Mouse (Mus musculus) gastrocnemius, postnatal 10 days (tissue): ENCODE data around the gene Enox1. TPM values are rescaled to one million over a fixed set of nuclear protein-coding genes. Genes with fewer than 3 reads are reported as not detected.

Experiments used
- DNase-seq: peaks from one replicate; pipeline ENCODE4 v3.0.0; 2021; ENCODE audit warnings: mixed read lengths
- total RNA-seq, 2 experiments: library from RNA; stranded (reverse); gene quantifications; 2 replicates each; pipeline ENCODE4 v1.2.3; 2021

Enox1 gene
- total RNA-seq, 2 experiments from 2014 or later: 3.5 to 4.3 TPM

DNA sequence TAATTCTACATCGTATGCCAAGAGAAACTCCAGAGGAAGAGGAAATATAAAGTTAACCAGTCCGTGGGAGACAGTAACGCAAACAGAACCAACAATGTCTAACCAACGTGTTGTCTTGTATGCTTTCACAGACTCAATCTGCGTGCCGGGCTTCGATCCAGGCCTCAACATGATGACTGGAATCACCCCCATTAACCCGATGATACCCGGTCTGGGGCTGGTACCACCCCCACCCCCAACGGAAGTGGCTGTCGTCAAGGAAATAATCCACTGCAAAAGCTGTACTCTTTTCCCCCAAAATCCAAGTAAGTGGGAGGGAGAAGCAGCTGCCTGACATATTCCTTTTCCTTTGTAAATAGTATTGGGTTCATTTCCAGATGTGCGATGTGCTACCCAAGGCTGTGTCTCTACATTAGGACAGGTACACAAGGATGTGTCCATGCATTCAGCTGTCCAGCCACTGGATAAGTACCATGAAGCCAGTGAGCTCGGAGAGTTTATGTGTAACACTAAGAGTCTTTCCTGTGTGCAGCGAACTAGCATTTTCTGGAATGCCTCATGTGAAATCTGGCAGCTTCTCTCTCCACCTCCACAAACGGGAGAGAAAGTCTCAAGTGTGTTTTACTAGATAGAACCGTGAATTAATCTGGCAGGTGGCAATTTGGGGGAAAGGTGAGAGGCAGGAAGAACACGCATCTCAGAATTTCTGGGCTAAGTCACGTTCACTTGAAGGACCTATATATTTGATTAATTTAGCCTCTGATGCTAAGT, 421.1 kb downstream of the Enox1 start:
- DNase-seq: no peak

DNA sequence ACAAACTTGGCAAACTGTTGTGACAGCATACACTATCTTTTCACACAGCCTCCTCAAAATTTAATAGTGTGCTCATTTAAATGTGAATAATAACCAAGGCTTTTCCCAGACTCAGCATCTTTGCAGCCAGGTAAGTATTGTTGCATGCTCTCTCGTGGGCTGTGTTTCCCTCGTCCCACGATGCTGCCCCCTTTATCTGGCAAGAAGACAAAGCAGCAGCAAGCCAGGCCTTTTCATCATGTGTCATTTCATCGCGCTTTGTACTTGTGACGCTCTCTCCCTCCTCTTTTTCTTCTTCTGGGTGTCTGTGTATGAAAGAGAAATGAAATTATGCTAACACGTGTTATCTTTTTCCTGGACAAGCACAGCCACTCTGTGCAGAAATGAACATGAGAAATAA, 421.8 kb downstream of the Enox1 start:
- no peak for DNase-seq

DNA sequence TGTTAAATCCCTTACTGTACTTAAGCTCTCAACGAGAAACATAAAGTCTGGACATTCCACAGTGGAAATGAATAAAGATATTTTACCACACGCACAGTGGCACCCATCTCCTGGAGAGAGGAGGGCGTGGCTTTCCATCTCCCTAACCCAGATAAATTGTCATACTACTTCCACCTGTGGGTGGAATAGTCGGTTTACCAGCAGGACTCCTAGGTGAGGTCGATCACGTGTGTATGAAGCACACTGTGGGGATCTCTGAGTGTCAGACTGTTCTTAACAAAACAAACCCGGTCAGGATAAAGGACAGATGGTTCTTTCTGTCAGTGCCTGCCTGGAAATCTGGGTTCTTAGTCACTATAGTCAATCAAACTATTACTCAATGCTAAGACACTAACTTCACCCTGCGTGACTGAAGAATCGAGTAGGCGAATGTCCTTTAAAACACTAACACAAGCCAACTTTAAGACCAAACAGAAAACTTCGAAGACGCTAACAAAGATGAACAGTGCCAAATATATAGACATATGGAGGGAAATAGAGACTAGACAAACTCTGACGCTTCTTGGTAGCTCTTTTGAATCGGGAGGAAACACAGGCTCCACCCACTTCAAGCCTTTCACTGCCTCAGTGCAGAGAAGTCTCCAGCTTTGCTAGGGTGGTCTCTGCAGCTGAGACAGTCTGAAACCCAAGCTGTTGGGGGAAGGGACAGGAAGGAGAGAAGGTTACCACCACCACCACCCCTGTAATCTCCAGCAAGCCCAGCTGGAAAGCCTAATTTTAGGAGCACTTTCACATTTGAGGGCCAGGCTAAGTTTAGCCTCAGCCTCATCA, 423.8 kb downstream of the Enox1 start:
- DNase-seq: no peak

DNA sequence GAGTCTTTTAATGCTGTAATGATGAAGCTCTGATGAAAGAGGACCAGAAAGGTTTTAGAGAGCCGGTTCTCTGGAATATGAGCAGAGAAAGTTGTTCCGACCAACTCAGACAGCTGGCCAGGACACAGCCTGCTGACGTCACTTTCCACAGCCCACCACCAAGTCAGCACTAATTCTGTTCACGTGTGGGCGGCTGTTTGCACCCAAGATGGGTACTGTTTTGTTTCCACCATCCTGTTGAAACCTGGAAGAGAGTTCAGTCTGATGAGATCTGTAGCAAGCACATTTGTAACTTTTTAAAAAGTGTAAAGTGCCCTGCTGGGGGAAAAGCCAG, 424.3 kb downstream of the Enox1 start:
- no peak for DNase-seq

DNA sequence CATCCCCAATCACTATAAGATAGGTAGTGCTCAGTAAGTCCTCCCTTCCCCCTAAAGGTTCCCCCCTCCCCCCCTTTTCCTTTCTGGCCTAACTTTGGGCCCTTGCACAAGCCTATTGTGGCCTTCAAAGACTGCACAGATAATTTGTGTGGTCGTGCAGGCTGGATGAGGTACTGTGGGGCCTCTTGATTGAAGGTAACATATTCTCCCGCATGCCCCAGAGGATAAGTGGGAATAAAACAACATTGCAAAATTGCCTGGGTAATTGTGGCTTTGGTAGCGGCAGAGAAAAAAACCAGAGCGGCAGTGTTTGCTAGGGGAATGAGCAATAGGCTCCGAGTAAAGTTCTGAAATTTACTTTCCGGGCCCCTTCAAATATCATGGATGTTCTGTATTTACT, 425.1 kb downstream of the Enox1 start:
- no peak for DNase-seq

DNA sequence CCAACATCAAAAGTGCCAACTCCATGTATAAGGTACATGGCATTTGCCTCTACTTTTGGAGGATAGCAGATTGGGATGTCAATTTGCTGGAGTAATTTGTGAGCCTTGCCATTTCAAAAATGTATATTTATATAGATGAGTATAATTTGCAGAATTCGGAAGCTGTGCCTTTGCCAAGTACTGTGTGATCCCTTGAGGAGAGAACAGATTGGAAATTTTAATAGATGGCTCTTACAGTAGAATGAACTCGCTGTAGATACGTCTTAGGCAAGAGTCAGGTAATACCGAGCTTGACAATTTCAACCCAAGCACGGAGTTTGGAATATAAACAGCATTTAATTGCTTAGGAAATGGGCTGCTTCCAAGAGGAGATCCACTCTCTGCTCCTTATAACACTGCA, 427.9 kb downstream of the Enox1 start:
- DNase-seq: no peak

DNA sequence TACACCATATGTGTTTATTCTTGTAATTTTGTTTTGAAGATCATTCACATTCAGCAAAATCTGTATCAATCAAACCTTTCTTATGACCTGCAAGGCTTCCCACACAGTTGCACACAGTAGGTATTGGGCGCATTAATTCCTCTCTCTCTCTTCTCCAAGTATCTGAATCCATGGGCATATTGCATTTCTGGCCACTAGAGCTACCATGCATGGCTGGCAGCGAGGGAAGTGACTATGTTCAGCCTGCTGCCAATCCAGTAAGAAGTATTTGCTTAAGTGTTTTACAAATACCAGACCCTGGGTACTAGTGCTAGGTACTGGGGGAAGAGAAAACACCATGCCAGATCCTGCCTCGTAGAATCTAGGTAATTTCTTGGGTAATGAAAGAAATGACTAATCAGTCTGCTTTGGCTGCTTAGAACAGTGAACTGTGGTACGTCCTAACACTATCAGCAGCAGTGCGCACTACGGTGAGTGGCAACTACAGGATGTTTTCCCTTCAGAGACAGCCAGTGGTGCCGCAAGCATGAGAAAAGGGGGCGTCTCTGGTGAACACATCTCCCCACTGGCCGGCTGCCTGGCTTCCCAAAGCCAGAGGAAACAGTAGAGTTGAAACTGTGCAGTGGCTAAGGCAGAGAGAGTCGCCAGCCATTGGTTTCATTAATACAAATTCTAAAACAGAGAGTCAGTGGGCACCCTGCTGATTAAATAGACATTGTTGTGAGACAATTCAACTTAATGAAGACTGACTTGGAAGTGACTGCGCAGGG, 428.7 kb downstream of the Enox1 start:
- DNase-seq: no peak

DNA sequence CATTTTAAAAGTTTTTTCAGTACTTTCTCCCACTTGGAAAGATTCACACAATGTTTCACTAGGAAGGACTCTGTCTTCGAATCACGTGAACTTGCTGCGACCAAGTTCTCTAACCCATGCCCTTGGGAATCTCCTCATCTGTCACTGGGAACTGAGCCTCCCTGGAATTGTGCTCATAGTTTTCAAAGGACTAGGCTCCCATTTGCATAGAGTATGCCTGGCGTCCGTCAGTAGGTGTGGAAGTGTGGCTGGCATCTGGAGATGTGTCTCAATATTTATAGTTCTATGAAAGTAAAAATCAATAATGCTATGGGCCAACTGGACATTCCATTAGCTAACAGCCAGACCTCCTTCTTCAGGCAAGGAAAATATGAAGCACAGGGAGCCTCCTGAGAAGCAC, 429.5 kb downstream of the Enox1 start:
- no peak for DNase-seq

DNA sequence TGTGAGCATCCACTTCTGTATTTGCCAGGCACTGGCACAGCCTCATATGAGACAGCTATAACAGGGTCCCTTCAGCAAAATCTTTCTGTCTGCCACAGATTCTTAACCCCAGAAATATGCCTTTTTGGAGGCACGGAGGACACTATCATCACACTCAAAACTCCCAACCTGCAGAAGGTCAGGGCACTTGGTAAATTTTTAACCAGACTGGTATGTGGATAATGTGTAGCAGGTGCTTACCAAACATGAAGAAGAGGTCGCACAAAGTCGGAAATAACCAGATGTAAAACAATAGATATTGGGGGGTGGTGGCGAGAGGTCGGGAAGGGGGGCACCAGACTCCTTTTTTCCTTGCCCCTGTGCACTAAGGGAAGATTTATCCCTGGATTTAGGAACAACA, 430.6 kb downstream of the Enox1 start:
- no peak for DNase-seq

DNA sequence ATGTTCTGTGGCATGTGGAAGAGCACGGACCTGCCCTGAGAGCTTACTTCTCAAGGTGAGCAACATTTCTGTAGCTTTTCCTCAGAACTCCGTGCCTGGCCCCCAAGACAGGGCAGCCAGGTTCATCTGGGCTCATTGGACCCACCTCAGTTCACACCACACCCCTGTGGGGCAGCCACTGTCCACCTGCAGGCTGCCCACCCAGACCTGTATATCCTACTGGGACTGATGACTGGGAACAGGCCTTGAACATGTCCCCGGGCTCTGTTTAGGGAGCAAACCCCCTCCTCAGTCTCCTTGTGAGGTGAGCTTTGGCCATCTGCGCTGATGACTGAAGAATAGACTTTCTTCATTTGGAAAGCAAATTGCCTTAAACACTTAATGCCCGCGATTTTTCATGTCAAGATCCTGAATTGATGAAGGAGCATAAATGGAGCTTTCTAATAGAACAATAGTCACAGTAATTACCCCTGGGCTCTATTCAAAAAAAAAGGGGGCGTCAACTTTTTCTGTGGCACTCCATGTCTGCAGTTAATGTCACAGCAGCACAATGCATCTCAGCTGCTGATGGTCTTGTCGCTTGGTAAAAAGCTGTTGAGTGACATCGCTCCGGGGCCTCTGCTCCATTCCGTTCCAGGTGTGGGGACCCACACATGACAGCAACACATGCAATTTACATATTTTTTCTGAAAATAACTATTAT, 436.7 kb downstream of the Enox1 start:
- no peak for DNase-seq

DNA sequence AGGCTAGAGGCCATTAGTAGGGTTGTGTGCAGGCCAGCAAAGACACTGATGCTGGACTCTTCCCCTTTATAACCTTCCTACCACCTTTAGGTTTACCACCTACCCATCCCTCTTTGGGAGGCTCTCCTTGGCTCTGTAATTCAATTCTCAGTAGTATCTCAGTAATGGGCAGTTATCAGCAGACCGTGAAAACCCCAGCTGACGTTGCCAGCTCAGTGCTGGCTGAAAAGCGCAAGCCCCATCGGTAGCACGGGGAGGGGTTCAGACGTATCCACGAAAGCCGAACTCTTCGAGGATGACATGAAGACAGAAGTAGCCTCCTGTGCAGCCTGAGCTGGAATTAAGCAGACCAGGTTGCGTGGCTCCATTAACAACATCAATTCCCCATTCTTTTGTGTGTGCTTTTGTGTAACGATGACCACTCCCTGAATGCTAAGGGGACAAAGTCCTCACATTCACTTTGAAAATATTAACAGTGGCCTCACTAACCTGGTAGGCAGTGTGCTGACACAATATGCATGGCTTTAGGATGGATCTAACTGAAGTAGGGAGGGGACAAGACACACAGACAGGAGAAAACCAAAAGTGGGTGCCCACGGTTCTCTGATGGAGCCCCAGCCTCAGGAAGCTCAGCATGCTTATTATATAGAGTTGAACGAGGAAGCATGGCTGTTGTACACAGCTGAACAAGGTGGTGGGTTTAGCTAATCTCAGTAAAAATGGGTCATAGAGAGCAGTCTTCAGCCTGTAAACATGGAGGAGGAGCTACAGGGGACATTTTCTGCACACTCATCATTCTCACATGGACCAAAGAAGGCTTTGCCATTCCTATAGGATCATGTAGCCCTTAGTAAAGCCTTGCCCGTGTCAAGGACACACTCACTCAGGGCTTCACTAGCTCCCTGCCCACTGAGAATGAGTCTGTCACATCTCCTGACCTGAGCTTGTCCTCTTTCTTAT, 439.9 kb downstream of the Enox1 start:
- DNase-seq: no peak

DNA sequence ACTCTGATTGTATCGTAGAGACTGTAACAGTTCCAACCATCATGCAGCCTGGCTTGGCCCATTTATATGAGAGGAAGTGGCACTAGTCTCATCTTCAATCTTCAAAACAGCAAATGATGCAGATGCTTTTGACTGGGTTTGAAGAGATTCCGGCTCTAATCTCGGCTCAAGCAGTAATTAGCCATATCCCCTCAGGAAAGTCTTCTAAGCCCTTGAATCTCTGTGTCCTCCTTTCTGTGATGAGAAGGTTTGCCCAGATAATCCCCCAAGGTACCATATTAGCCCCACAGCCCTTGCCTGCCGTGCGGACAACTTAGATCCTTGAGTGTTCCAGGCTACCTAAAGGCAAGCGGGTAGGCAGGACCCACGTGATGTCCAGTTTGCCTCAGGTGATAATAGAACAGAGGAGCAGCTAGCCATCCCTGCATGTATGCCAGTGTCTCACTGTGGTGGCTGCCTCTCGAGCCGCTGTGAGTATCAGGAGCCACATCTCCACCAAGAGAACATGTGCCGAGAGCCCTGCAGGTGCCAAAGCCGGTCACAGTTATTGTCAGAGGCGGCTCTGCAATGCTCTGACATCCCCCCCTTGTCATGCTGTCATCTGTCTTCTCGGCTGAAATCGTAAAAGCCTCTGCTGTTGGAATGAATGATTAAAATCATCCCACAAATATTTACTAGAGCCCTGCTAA, 442.6 kb downstream of the Enox1 start:
- no peak for DNase-seq

DNA sequence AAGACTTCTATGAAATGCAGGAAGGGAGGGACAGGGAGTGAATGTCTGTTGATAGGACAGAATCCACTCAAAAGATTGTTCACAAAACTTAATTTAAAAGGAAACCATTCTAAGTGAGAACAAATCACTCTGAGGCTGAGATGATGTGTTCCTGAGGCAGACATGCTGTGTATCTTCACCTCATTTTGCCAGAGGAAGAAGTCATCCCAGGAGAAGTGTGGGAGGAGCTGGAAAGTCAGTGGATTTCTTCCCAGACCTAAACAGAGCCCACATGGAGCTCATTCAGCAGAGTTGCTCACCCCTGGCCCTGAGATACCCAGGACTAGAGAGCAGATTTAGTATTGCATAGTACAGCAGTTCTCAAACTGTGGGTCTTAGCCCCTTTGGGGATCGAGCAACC, 444.2 kb downstream of the Enox1 start:
- DNase-seq: no peak

DNA sequence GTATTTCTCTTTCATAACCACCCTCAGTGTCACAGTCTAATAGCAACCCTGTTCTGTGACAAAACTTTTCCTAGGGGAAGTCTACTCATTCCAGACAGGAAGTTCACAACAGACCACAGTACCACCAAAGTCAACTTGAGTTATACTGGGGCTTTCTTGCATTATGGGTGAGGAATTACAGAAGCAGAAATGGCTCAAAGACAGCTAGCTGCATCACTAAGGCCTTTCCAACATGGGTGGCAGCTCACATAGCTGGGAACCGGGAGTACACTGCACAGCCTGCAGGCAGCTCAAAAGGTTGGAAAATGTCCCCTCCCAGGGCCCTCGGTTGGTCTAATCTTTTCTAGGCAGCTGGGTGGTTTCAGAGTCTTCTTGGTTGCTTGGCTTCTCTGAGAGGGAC, 444.9 kb downstream of the Enox1 start:
- DNase-seq: no peak

DNA sequence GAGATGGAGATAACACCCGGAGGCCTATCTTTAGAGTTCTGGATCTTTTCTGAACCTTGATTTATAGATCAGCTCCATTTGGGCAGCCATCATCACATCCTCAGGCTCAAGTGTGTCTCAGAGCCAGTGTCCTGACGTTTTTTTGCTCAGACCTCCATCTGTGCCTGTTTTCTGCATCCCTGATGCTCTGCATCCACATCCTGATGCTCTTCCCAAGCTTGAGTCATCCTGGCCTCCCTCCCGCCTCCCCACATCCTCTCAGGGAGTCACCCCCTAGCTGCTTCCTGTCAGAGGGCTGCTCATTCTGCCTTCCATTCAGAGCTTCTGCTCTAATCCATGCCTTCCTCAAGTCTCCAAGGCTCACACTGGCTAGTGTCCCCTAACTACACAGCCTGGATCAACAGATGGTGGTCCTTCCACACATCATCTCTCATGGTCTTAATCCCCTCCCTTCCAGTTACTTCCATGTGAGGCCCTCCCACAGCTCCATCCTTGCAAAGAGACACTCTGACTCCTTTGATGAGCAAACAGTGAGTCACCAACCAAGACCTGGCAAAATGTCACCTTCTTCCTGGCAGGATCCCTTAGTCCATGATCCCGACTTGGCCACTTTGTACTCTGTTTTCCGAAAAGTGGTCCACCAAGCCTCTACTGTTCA, 451.7 kb downstream of the Enox1 start:
- DNase-seq: no peak

DNA sequence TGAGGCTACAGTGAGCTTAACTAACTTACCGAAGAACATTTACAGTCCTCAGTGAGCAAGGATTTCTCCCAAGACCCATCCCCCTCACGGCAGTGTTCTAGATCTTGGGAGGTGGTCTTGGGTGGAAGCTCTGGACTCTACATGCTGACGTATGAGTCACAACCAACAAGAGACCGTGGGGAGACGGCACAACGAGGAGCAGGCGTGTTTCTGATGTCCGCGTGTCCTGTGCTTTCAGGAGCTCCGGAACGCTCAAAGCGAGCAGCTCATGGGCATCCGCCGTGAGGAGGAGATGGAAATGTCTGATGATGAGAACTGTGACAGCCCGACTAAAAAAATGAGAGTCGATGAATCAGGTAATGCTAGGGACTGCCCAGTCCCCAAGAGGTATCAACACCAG, 458.6 kb downstream of the Enox1 start:
- no peak for DNase-seq

DNA sequence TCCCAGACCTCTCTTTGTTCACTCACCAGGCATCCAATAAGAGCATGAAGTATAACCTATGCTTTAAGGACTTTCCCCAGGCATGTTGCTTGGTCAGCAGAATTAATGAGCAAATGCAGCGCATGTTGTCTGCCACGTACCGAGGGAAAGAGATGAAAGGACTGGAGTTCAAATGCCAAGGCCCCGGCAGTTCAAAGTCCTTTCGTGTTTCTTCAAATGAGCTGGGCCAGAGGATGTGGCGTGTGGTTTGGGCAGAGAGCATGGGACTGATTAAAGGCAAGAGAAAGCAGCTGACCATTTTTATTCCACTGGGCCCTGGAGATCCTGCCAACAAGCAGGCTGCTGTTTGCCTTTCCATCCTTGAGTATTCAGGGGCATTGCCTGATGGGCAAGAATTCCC, 460.7 kb downstream of the Enox1 start:
- DNase-seq: no peak

DNA sequence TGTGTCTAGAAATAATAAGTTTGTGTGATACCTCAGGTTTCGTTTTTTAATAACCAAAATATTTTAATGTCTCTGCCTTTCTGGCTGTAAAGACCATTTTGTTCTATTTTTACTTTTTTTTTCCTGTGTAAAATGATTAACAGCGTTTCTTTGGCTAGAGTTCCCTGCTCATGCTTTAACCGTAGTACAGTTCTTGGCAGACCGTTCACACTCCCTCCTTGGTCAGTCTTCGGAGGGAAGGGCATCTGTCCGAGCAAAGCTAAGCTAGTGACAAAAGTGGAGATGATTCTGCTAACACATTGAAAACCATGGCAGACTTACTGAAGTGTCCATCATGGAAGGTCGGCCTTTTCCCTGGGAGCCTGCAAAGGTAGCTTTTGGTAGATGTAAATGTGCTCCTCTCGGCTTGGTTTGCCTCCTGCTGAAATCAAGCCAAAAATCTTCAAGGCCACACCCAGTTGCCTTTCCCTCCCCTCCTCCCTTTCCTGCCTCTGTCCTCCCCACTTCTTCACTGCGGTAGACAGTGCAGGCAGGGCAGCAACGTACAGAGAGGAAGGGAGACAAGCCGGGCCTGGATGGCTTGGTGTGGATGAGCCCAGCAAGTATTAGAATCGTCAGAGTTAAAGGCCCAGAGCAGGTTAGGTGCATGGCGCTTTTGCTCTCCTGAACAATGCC, 461.7 kb downstream of the Enox1 start:
- no peak for DNase-seq

DNA sequence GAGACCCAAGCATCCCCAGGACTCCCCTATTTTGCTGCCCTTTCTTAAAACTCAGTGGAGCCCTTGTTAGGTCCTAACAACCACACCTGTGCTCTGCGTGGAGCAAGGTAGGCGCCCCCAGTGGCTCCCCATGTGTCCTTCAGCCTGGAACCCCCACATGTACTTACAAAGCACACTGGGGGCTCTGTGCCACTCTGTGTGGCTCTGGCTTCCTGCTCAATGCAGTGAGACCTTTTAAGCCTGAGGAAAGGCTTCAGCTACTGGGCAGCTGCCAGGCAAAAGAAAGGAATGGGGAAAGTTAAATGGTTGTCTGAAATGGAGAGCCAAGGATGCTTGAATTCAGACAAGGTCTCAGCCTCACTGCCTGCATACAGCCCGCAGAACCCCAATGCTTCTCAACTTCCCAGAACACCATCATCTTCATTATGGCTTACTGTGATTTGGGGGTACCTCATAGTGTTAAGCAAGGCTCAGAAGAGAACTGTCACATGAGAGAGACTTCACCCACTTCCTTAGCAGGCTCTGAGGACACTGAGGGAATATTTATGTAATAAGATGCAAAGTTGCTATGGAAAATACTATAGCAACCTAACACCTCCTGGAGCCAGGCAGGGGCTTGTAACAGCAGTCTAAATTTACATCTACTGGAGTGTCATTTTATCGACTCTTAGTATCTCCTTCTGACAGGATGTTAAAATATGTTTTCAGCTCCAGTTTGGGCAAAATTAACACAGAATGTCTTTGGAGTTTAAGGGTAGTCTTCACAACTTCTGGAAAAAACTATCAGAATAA, 465.1 kb downstream of the Enox1 start:
- no peak for DNase-seq
